ENCODE assay signal across 19 mouse cellular contexts in the genomic region with DNA sequence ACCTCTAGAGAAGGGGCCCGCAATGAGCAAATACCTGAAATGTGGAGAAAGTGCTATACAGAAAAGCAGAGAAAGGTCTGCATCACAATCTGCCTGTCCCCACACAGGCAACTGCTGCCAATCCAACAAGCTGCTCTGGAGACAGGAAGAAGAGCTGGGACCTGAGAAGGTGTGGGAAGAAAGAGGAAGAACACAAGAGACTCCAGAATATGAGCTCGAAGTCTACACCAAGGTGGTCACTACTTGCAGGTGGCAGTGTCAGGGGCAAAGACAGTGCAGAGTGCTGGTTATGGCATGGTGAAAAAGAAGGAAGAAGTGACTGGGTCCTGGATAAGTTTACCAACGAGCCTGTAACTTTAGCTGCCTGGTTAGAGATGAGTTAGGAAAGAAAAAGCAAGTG. TPM values are rescaled to one million over a fixed set of nuclear protein-coding genes. Genes with fewer than 3 reads are reported as not detected.
DNase-seq lines count a peak whose midpoint lies in the region; ATAC-seq lines count a peak whose summit lies in the region.
"Had no signal": no experiment of that assay in that cellular context is flagged by ENCODE, and none has a peak within 500 bp of the region (broad histone marks: within the 10 kb centered on the region; RNA-seq: fewer than 3 reads in every experiment).

No protein-coding gene starts in this region.

- H3K27me3 ChIP-seq in liver, embryonic 13.5 days, result no peaks in the 10 kb centered on the region
- H3K27me3 ChIP-seq: forebrain, embryonic 13.5 days; hindbrain, embryonic 13.5 days had no signal

- no peak for DNase-seq in liver, embryonic 13.5 days
- no peak for DNase-seq in liver
- no peak for DNase-seq in natural killer cell, adult 2 months (ENCODE audit: low spot score in 2 of 2)
- DNase-seq: adrenal gland, postnatal 14 days; cerebellum, adult 18-20 months; cerebellum, adult 9-11 months; cerebellum, postnatal 36 days; forebrain, postnatal 0 days; gastrocnemius, postnatal 14 days; heart, postnatal 10 days; heart, postnatal 4 days had no signal

- H3K9me3 ChIP-seq in liver, embryonic 13.5 days (replicated peaks), result no peaks in the 10 kb centered on the region
- H3K9me3 ChIP-seq: embryonic facial prominence, embryonic 10.5 days; forebrain, embryonic 13.5 days; heart, embryonic 10.5 days; hindbrain, embryonic 13.5 days had no signal

- H3K27ac ChIP-seq in liver, embryonic 13.5 days, result no peak overlapping the region
- H3K27ac ChIP-seq: embryonic facial prominence, embryonic 10.5 days; forebrain, embryonic 13.5 days; heart, embryonic 10.5 days; hindbrain, embryonic 13.5 days had no signal

- ATAC-seq in liver, embryonic 13.5 days (ENCODE audit: low read depth), result no peak
- peak; percentile 19 for ATAC-seq in CD4-positive, CD25-positive, alpha-beta regulatory T cell, adult 4 months
- peak; percentile 62 for ATAC-seq in granulocyte monocyte progenitor cell, adult 5-6 weeks (replicated peaks; ENCODE audit: poor library complexity, severe bottlenecking)
- ATAC-seq in megakaryocyte progenitor cell, adult 5-6 weeks (replicated peaks; ENCODE audit: poor library complexity), result peak; percentile 45
- ATAC-seq in cerebellum, adult (ENCODE audit: insufficient number of reproducible peaks, low FRiP score, low TSS enrichment), result no peak
- ATAC-seq: forebrain, embryonic 13.5 days; forebrain, postnatal 0 days had no signal

- no peaks in the 10 kb centered on the region for H3K36me3 ChIP-seq in liver, embryonic 13.5 days
- H3K36me3 ChIP-seq: embryonic facial prominence, embryonic 10.5 days; heart, embryonic 10.5 days; hindbrain, embryonic 13.5 days had no signal

- H3K4me2 ChIP-seq in liver, embryonic 13.5 days, result no peak overlapping the region
- H3K4me2 ChIP-seq: forebrain, embryonic 13.5 days; hindbrain, embryonic 13.5 days had no signal

- H3K4me1 ChIP-seq in liver, embryonic 13.5 days (replicated peaks), result peaks cover 22% of the 10 kb centered on the region
- H3K4me1 ChIP-seq: forebrain, embryonic 13.5 days had no signal

- H3K9ac ChIP-seq in liver, embryonic 13.5 days, result 0 out of 2 replicates have a peak overlapping the region, but pooled peaks have one; percentile 0
- H3K9ac ChIP-seq: forebrain, embryonic 13.5 days; forebrain, postnatal 0 days; hindbrain, embryonic 13.5 days had no signal

- H3K4me3 ChIP-seq in liver, embryonic 13.5 days (replicated peaks), result no peak overlapping the region
- H3K4me3 ChIP-seq: embryonic facial prominence, embryonic 10.5 days; forebrain, embryonic 13.5 days; heart, embryonic 10.5 days; hindbrain, embryonic 13.5 days had no signal

- 37% methylated on average over 3 of the region's 3 CpGs for WGBS in liver, embryonic 13.5 days (ENCODE audit: insufficient replicate concordance)

RNA-seq across cellular contexts. Expression of a gene that starts 14.4 kb away (rescaled TPM):
- 2.9 and 4.7 TPM in 2 replicates for polyA plus RNA-seq in liver, embryonic 13.5 days (2015; fragmentation: Nextera tagmentation; extraction: Ambion mirVana)
- polyA plus RNA-seq in CD4-positive, CD25-positive, alpha-beta regulatory T cell, adult 4 months (2017; shearing (Covaris generic)), result 10 to 100 TPM; 30.8 to 38.7 TPM
- 20.5 and 27.8 TPM in 2 replicates for total RNA-seq in granulocyte monocyte progenitor cell, adult 5-6 weeks (2014; fragmentation: Nextera tagmentation)
- total RNA-seq in granulocyte monocyte progenitor cell, adult 5-6 weeks (2017), result 11.0 and 12.4 TPM in 2 replicates
- total RNA-seq in megakaryocyte progenitor cell, adult 5-6 weeks (2015), result 16.1 and 16.5 TPM in 2 replicates
- 9.5 and 12.5 TPM in 2 replicates for total RNA-seq in megakaryocyte progenitor cell, adult 5-6 weeks (2017)

Comparison
In these comparisons a context has a peak if more than half of its experiments do, and no peak if none do; other contexts are left out.
1. ATAC-seq: peak in CD4-positive, CD25-positive, alpha-beta regulatory T cell, adult 4 months (single experiment), granulocyte monocyte progenitor cell, adult 5-6 weeks (single experiment) and megakaryocyte progenitor cell, adult 5-6 weeks (single experiment); none in liver, embryonic 13.5 days (single experiment) and cerebellum, adult (single experiment).